Mouse (Mus musculus) liver, embryonic 12.5 days (tissue): Measurements from ENCODE around the gene Sertad1. TPM values are rescaled to one million over a fixed set of nuclear protein-coding genes. Genes with fewer than 3 reads are reported as not detected.
"Not testable (repeated sequence)": the region's sequence is repeated elsewhere in the genome, so short reads cannot be mapped to it uniquely, and the experiment has no call there.

Source experiments
- ATAC-seq: fragments of 200-750 bp; cut with Nextera tagmentation; 2 replicates; pipeline ENCODE4 v1.8.0; 2017; ENCODE audit warnings: moderate number of reproducible peaks, mild to moderate bottlenecking, moderate library complexity
- H3K27ac ChIP-seq: fragments of 300-500 bp; sonication (generic); 2 replicates; pipeline ENCODE4 v1.5.1; 2016; ENCODE audit warnings: mild to moderate bottlenecking
- H3K27me3 ChIP-seq: fragments of 300-500 bp; sonication (generic); replicated peaks from 2 replicates; pipeline ENCODE4 v1.6.1; 2016; ENCODE audit warnings: mild to moderate bottlenecking, moderate library complexity
- H3K36me3 ChIP-seq: fragments of 300-500 bp; sonication (generic); 2 replicates; pipeline ENCODE4 v1.6.1; 2016; ENCODE audit warnings: mild to moderate bottlenecking, moderate library complexity
- H3K4me1 ChIP-seq: fragments of 300-500 bp; sonication (generic); 2 replicates; pipeline ENCODE4 v1.6.1; 2016
- H3K4me2 ChIP-seq: fragments of 300-500 bp; sonication (generic); 2 replicates; pipeline ENCODE4 v1.6.1; 2016; ENCODE audit warnings: mild to moderate bottlenecking, moderate library complexity
- H3K4me3 ChIP-seq: fragments of 300-500 bp; sonication (generic); 2 replicates; pipeline ENCODE4 v1.5.1; 2016; ENCODE audit warnings: mild to moderate bottlenecking, moderate library complexity
- H3K9ac ChIP-seq: fragments of 300-500 bp; sonication (generic); 2 replicates; pipeline ENCODE4 v1.6.1; 2016; ENCODE audit warnings: mild to moderate bottlenecking, moderate library complexity
- H3K9me3 ChIP-seq: fragments of 300-500 bp; sonication (generic); replicated peaks from 2 replicates; pipeline ENCODE4 v1.6.1; 2016; ENCODE audit warnings: mild to moderate bottlenecking, moderate library complexity
- WGBS: fragments of 180-500 bp; shearing (Covaris S2); methylation state at CpG from one replicate; pipeline ENCODE4 v1.1.7; 2016; ENCODE audit not compliant: insufficient replicate concordance; 5-methylcytosine and 5-hydroxymethylcytosine counted together
- polyA plus RNA-seq: library from polyadenylated mRNA; unstranded; fragments of >200 nt; fragmentation: Nextera tagmentation; extraction: Ambion mirVana; gene quantifications from 2 replicates; pipeline ENCODE4 v1.2.1, GENCODE M21; 2016

Gene Sertad1
- polyA plus RNA-seq, 1 experiment from 2014 or later = 20.9 TPM

GRCm38 (mm10) chr7:27490227-27490542 lies 3.5 kb downstream of the Sertad1 start:
- WGBS = 26% methylated on average over 4 of the region's 4 CpGs
- Histone ChIP-seq H3K27me3 (no peaks in the 10 kb centered on the region), H3K4me3 (peak overlapping the region; percentile 64), H3K4me2 (peak overlapping the region; percentile 94), H3K4me1 (peaks cover 78% of the 10 kb centered on the region), H3K9ac (peak overlapping the region; percentile 76), H3K27ac (peak overlapping the region; percentile 96), H3K36me3 (peaks cover 15% of the 10 kb centered on the region), H3K9me3 (no peaks in the 10 kb centered on the region)
- no peak for ATAC-seq

- Histone ChIP-seq H3K9ac (peak overlapping the region; percentile 76), H3K27me3 (no peaks in the 10 kb centered on the region), H3K4me2 (peak overlapping the region; percentile 94), H3K9me3 (no peaks in the 10 kb centered on the region), H3K27ac (peak overlapping the region; percentile 96), H3K4me1 (peaks cover 73% of the 10 kb centered on the region), H3K4me3 (peak overlapping the region; percentile 64), H3K36me3 (peaks cover 15% of the 10 kb centered on the region)
- WGBS = under 1% methylated on average over 31 of the region's 33 CpGs
- peak; percentile 89 for ATAC-seq
Observed at GRCm38 (mm10) chr7:27490543-27491329, 4.0 kb downstream of the Sertad1 start.

GRCm38 (mm10) chr7:27491856-27492255 lies 5.1 kb downstream of the Sertad1 start:
- 66% methylated on average over 7 of the region's 7 CpGs for WGBS
- peak overlapping the region; percentile 94 for H3K4me2 ChIP-seq
- no peak overlapping the region for H3K4me3 ChIP-seq
- peak overlapping the region; percentile 76 for H3K9ac ChIP-seq
- H3K27me3 ChIP-seq = no peaks in the 10 kb centered on the region
- no peaks in the 10 kb centered on the region for H3K9me3 ChIP-seq
- peaks cover 77% of the 10 kb centered on the region for H3K4me1 ChIP-seq
- peaks cover 15% of the 10 kb centered on the region for H3K36me3 ChIP-seq
- peak overlapping the region; percentile 96 for H3K27ac ChIP-seq
- ATAC-seq = no peak

- no peaks in the 10 kb centered on the region for H3K27me3 ChIP-seq
- H3K4me1 ChIP-seq = peaks cover 83% of the 10 kb centered on the region
- peak overlapping the region; percentile 96; the same call in 1 of the 2 replicates for H3K27ac ChIP-seq
- H3K9me3 ChIP-seq = no peaks in the 10 kb centered on the region
- H3K4me2 ChIP-seq = no peak overlapping the region
- peaks cover 15% of the 10 kb centered on the region for H3K36me3 ChIP-seq
- no peak for ATAC-seq
- 42% methylated on average over 3 of the region's 3 CpGs for WGBS
- H3K4me3 ChIP-seq = no peak overlapping the region
- no peak overlapping the region for H3K9ac ChIP-seq
Observed at GRCm38 (mm10) chr7:27493022-27493421, 6.3 kb downstream of the Sertad1 start.

GRCm38 (mm10) chr7:27493450-27493849 lies 6.7 kb downstream of the Sertad1 start:
- Histone ChIP-seq H3K27me3 (no peaks in the 10 kb centered on the region), H3K9ac (no peak overlapping the region), H3K4me3 (no peak overlapping the region), H3K9me3 (no peaks in the 10 kb centered on the region), H3K4me2 (no peak overlapping the region), H3K27ac (peak overlapping the region; percentile 96; the same call in 1 of the 2 replicates), H3K4me1 (peaks cover 79% of the 10 kb centered on the region), H3K36me3 (peaks cover 15% of the 10 kb centered on the region)
- 71% methylated on average over 5 of the region's 5 CpGs for WGBS
- no peak for ATAC-seq

GRCm38 (mm10) chr7:27494659-27495367 lies 8.1 kb downstream of the Sertad1 start:
- H3K9me3 ChIP-seq, H3K27me3 ChIP-seq, H3K4me2 ChIP-seq, H3K4me3 ChIP-seq, H3K36me3 ChIP-seq, H3K27ac ChIP-seq, H3K9ac ChIP-seq, ATAC-seq: not testable (repeated sequence)
- WGBS = 71% methylated on average over 9 of the region's 9 CpGs
- peaks cover 66% of the 10 kb centered on the region for H3K4me1 ChIP-seq

- ATAC-seq = no peak
- WGBS = 60% methylated on average over 3 of the region's 3 CpGs
Observed at GRCm38 (mm10) chr7:27499036-27499435, 12.3 kb downstream of the Sertad1 start, which contains the start of gene Prx. Gene Prx (plus strand): TSS chr7:27499324.

GRCm38 (mm10) chr7:27501620-27502019 lies 14.9 kb downstream of the Sertad1 start:
- 48% methylated on average over 4 of the region's 4 CpGs for WGBS

More at GRCm38 (mm10) chr7:27499036-27499435, 12.3 kb downstream of the Sertad1 start, which contains the start of gene Prx:
- Histone ChIP-seq H3K4me2 (no peak within 1 kb of the TSS), H3K27me3 (no peaks in the 10 kb centered on the region), H3K9me3 (no peaks in the 10 kb centered on the region), H3K36me3 (no peaks in the 10 kb centered on the region), H3K4me3 (no peak within 1 kb of the TSS), H3K27ac (no peak within 1 kb of the TSS), H3K9ac (no peak within 1 kb of the TSS), H3K4me1 (peaks cover 24% of the 10 kb centered on the region)

GRCm38 (mm10) chr7:27506765-27507370 lies 20.2 kb downstream of the Sertad1 start:
- no peaks in the 10 kb centered on the region for H3K27me3 ChIP-seq
- H3K4me2 ChIP-seq = peak overlapping the region; percentile 89
- H3K9ac ChIP-seq = peak overlapping the region; percentile 77
- no peaks in the 10 kb centered on the region for H3K9me3 ChIP-seq
- H3K4me3 ChIP-seq = peak overlapping the region; percentile 69
- no peak for ATAC-seq
- peaks cover 29% of the 10 kb centered on the region for H3K4me1 ChIP-seq
- peak overlapping the region; percentile 100 for H3K27ac ChIP-seq
- 45% methylated on average over 9 of the region's 9 CpGs for WGBS
- H3K36me3 ChIP-seq = no peaks in the 10 kb centered on the region

More at GRCm38 (mm10) chr7:27501620-27502019, 14.9 kb downstream of the Sertad1 start:
- Histone ChIP-seq H3K27ac (no peak overlapping the region), H3K9me3 (no peaks in the 10 kb centered on the region), H3K4me2 (no peak overlapping the region), H3K4me1 (peaks cover 22% of the 10 kb centered on the region), H3K9ac (no peak overlapping the region), H3K36me3 (no peaks in the 10 kb centered on the region), H3K27me3 (no peaks in the 10 kb centered on the region), H3K4me3 (no peak overlapping the region)
- ATAC-seq = no peak

- under 1% methylated on average over 54 of the region's 54 CpGs for WGBS
- no peaks in the 10 kb centered on the region for H3K9me3 ChIP-seq
- no peaks in the 10 kb centered on the region for H3K36me3 ChIP-seq
- H3K4me1 ChIP-seq = peaks cover 29% of the 10 kb centered on the region
- H3K27me3 ChIP-seq = no peaks in the 10 kb centered on the region
- peak overlapping the region; percentile 77 for H3K9ac ChIP-seq
- peak overlapping the region; percentile 89 for H3K4me2 ChIP-seq
- peak; percentile 94 for ATAC-seq
- peak overlapping the region; percentile 100 for H3K27ac ChIP-seq
- peak overlapping the region; percentile 69 for H3K4me3 ChIP-seq
Observed at GRCm38 (mm10) chr7:27507711-27508647, 21.3 kb downstream of the Sertad1 start.

GRCm38 (mm10) chr7:27508648-27509005 lies 21.9 kb downstream of the Sertad1 start:
- WGBS = 21% methylated on average over 6 of the region's 6 CpGs
- Histone ChIP-seq H3K9me3 (no peaks in the 10 kb centered on the region), H3K4me2 (peak overlapping the region; percentile 89), H3K27me3 (no peaks in the 10 kb centered on the region), H3K27ac (peak overlapping the region; percentile 100), H3K4me1 (peaks cover 29% of the 10 kb centered on the region), H3K4me3 (peak overlapping the region; percentile 69), H3K36me3 (no peaks in the 10 kb centered on the region), H3K9ac (peak overlapping the region; percentile 58)
- peak; percentile 81 for ATAC-seq
